Mouse (Mus musculus): ENCODE measurements around the gene Fam102a.

- no peak for TF ChIP-seq CTCF (IDR thresholded peaks at IDR 0.05; ENCODE audit: control insufficient read depth, insufficient read depth, insufficient read length)
- TF ChIP-seq MYOD1 (IDR thresholded peaks at IDR 0.05; ENCODE audit: control insufficient read depth, insufficient read length, low read depth) = no peak
- TF ChIP-seq USF1 (IDR thresholded peaks at IDR 0.05; ENCODE audit: low read depth) = no peak
Measured at GRCm38 (mm10) chr2:32530479-32530878, 4.7 kb upstream of the Fam102a start.
